Mouse (Mus musculus) forebrain, embryonic 12.5 days (tissue): ENCODE measurements around the gene Hamp2. TPM values are rescaled to one million over a fixed set of nuclear protein-coding genes. Genes with fewer than 3 reads are reported as not detected.
A peak's percentile ranks its signal among the peaks of the same experiment; 100 is the strongest.

ENCODE experiments used
- ATAC-seq: fragments of 200-750 bp; cut with Nextera tagmentation; 2 replicates; pipeline ENCODE4 v1.8.0; 2017; ENCODE audit warnings: moderate TSS enrichment; ENCODE audit not compliant: low FRiP score
- H3K27ac ChIP-seq: fragments of 300-500 bp; sonication (generic); 2 replicates; pipeline ENCODE4 v1.5.1; 2016; ENCODE audit warnings: mild to moderate bottlenecking
- H3K27me3 ChIP-seq: fragments of 300-500 bp; sonication (generic); 2 replicates; pipeline ENCODE4 v1.6.1; 2016; ENCODE audit warnings: mild to moderate bottlenecking
- H3K36me3 ChIP-seq: fragments of 300-500 bp; sonication (generic); replicated peaks from 2 replicates; pipeline ENCODE4 v1.6.1; 2016; ENCODE audit warnings: mild to moderate bottlenecking
- H3K4me1 ChIP-seq: fragments of 300-500 bp; sonication (generic); 2 replicates; pipeline ENCODE4 v1.6.1; 2016
- H3K4me2 ChIP-seq: fragments of 300-500 bp; sonication (generic); 2 replicates; pipeline ENCODE4 v1.6.1; 2016; ENCODE audit warnings: mild to moderate bottlenecking, moderate library complexity
- H3K4me3 ChIP-seq: fragments of 300-500 bp; sonication (generic); replicated peaks from 2 replicates; pipeline ENCODE4 v1.5.1; 2016; ENCODE audit warnings: mild to moderate bottlenecking
- H3K9ac ChIP-seq: fragments of 300-500 bp; sonication (generic); 2 replicates; pipeline ENCODE4 v1.6.1; 2016; ENCODE audit warnings: mild to moderate bottlenecking
- H3K9me3 ChIP-seq: fragments of 300-500 bp; sonication (generic); 2 replicates; pipeline ENCODE4 v1.6.1; 2016
- WGBS: fragments of 180-500 bp; shearing (Covaris S2); methylation state at CpG from one replicate; pipeline ENCODE4 v1.1.7; 2016; 5-methylcytosine and 5-hydroxymethylcytosine counted together
- polyA plus RNA-seq: library from polyadenylated mRNA; unstranded; fragments of >200 nt; fragmentation: Nextera tagmentation; extraction: Ambion mirVana; gene quantifications from 2 replicates; pipeline ENCODE4 v1.2.1, GENCODE M21; 2016

Gene Hamp2
- polyA plus RNA-seq, 1 experiment from 2014 or later = not detected

- WGBS = 69% methylated on average over 7 of the region's 7 CpGs
- H3K9ac ChIP-seq = no peak within 1 kb of the TSS
Measured at GRCm38 (mm10) chr7:30880176-30880575, 44.3 kb downstream of the Hamp2 start, which contains the start of gene Cd22. Gene Cd22 (minus strand): TSS chr7:30880342.

DNA sequence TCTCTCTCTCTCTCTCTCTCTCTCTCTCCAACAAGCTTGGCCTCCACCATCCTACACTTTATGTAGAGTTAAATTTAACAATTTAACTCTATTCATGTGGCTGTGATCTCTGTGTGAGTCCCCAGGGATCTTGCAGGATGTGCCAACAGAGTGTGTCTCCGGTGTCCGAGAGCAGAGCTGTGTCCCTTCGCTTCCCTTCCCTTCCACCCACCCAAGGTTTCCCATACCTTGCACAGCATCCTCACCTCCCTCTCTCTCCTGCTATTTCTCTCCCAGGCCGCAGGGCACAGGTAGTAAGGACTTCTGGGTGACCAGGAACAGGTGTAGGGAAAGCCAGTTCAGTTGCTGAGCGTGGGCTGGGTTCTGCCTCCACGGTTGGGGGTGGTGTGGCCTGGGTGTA, 45.5 kb downstream of the Hamp2 start:
- no peaks in the 10 kb centered on the region for H3K4me1 ChIP-seq
- no peak overlapping the region for H3K9ac ChIP-seq
- ATAC-seq = no peak
- no peaks in the 10 kb centered on the region for H3K9me3 ChIP-seq
- no peak overlapping the region for H3K4me3 ChIP-seq
- 85% methylated on average over 6 of the region's 6 CpGs for WGBS
- H3K4me2 ChIP-seq = no peak overlapping the region
- H3K36me3 ChIP-seq = no peaks in the 10 kb centered on the region
- H3K27me3 ChIP-seq = no peaks in the 10 kb centered on the region
- no peak overlapping the region for H3K27ac ChIP-seq

More at GRCm38 (mm10) chr7:30880176-30880575, 44.3 kb downstream of the Hamp2 start, which contains the start of gene Cd22:
- H3K4me1 ChIP-seq = no peaks in the 10 kb centered on the region
- H3K9me3 ChIP-seq = no peaks in the 10 kb centered on the region
- H3K4me2 ChIP-seq = no peak within 1 kb of the TSS
- no peak for ATAC-seq
- no peaks in the 10 kb centered on the region for H3K36me3 ChIP-seq
- no peak within 1 kb of the TSS for H3K27ac ChIP-seq
- H3K27me3 ChIP-seq = no peaks in the 10 kb centered on the region
- H3K4me3 ChIP-seq = no peak within 1 kb of the TSS

GRCm38 (mm10) chr7:30873083-30873482, 51.4 kb downstream of the Hamp2 start:
- no peaks in the 10 kb centered on the region for H3K4me1 ChIP-seq
- no peak for ATAC-seq
- 0 out of 2 replicates have a peak, but pooled peaks cover 10% of the 10 kb centered on the region for H3K27me3 ChIP-seq
- no peak overlapping the region for H3K9ac ChIP-seq
- no peak overlapping the region for H3K4me3 ChIP-seq
- WGBS = 23% methylated on average over 15 of the region's 15 CpGs
- peak overlapping the region; percentile 17; the same call in 1 of the 2 replicates for H3K4me2 ChIP-seq
- no peaks in the 10 kb centered on the region for H3K9me3 ChIP-seq
- no peaks in the 10 kb centered on the region for H3K36me3 ChIP-seq
- H3K27ac ChIP-seq = no peak overlapping the region

Other genes starting within 250 kb of the Hamp2 start
- 0.33 TPM in 1 of 2 replicates, not detected in the other for gene 2200002J24Rik, start 225.8 kb downstream of the Hamp2 start, polyA plus RNA-seq
- gene Atp4a, start 212.5 kb downstream of the Hamp2 start, polyA plus RNA-seq = 1.6 and 1.8 TPM in 2 replicates
- 135 and 144 TPM in 2 replicates for gene Tmem147, start 195.1 kb downstream of the Hamp2 start, polyA plus RNA-seq
- gene Gapdhs, start 181.0 kb downstream of the Hamp2 start, polyA plus RNA-seq = 0.49 and 0.69 TPM in 2 replicates
- gene Sbsn, start 173.2 kb downstream of the Hamp2 start, polyA plus RNA-seq = 1.5 and 2.0 TPM in 2 replicates
- not detected in 2 replicates for gene Dmkn, start 160.9 kb downstream of the Hamp2 start, polyA plus RNA-seq
- not detected in 2 replicates for gene Krtdap, start 136.8 kb downstream of the Hamp2 start, polyA plus RNA-seq
- gene Ffar2, start 100.9 kb downstream of the Hamp2 start, polyA plus RNA-seq = not detected in 2 replicates
- gene Ffar3, start 68.5 kb downstream of the Hamp2 start, polyA plus RNA-seq = not detected in 2 replicates
- not detected in 2 replicates for gene Ffar1, start 63.1 kb downstream of the Hamp2 start, polyA plus RNA-seq
- not detected in 2 replicates for gene Cd22, start 44.3 kb downstream of the Hamp2 start, polyA plus RNA-seq
- gene Mag, start 9.8 kb downstream of the Hamp2 start, polyA plus RNA-seq = 0.13 and 0.34 TPM in 2 replicates
- gene Hamp, start 19.4 kb upstream of the Hamp2 start, polyA plus RNA-seq = not detected in 2 replicates
- gene Usf2, start 32.1 kb upstream of the Hamp2 start, polyA plus RNA-seq = 26.4 and 27.3 TPM in 2 replicates
- gene Lsr, start 48.8 kb upstream of the Hamp2 start, polyA plus RNA-seq = 24.1 and 26.4 TPM in 2 replicates
- gene Fam187b, start 49.1 kb upstream of the Hamp2 start, polyA plus RNA-seq = 0.82 and 1.2 TPM in 2 replicates
- 7.6 and 9.2 TPM in 2 replicates for gene Fxyd5, start 117.8 kb upstream of the Hamp2 start, polyA plus RNA-seq
- 10.5 and 14.3 TPM in 2 replicates for gene Fxyd7, start 126.8 kb upstream of the Hamp2 start, polyA plus RNA-seq
- 4.0 and 6.5 TPM in 2 replicates for gene Fxyd1, start 132.5 kb upstream of the Hamp2 start, polyA plus RNA-seq
- gene Lgi4, start 134.7 kb upstream of the Hamp2 start, polyA plus RNA-seq = 0.29 and 0.37 TPM in 2 replicates
- 1.1 and 1.3 TPM in 2 replicates for gene Fxyd3, start 152.0 kb upstream of the Hamp2 start, polyA plus RNA-seq
- gene Hpn, start 190.6 kb upstream of the Hamp2 start, polyA plus RNA-seq = 0.49 and 0.67 TPM in 2 replicates
- gene Scn1b, start 202.3 kb upstream of the Hamp2 start, polyA plus RNA-seq = 1.1 and 1.3 TPM in 2 replicates
- 155 and 174 TPM in 2 replicates for gene Gramd1a, start 231.2 kb upstream of the Hamp2 start, polyA plus RNA-seq